Mouse (Mus musculus): ENCODE results near the gene Ppp1r9a.

The Ppp1r9a gene

GRCm38 (mm10) chr6:5199916-5200315 lies 297.2 kb downstream of the Ppp1r9a start:
- DNase-seq (ENCODE audit: low read depth) = no peak

GRCm38 (mm10) chr6:5207817-5208216 lies 305.1 kb downstream of the Ppp1r9a start:
- DNase-seq (ENCODE audit: low read depth) = no peak
